Mouse (Mus musculus) liver, adult 2 months (tissue): ENCODE measurements at regions not wholly inside any gene's neighbourhood (a gene's known extent, or its start where the extent isn't known, plus 50 kb on each side); places are given as distances from the start of the nearest gene placed in this dataset.
"Not testable (repeated sequence)": the region's sequence is repeated elsewhere in the genome, so short reads cannot be mapped to it uniquely, and the experiment has no call there.

Experiments used
- DNase-seq: peaks from one replicate; pipeline ENCODE4 v3.0.0-alpha.2; 2011; ENCODE audit warnings: low read depth, low spot score; ENCODE audit errors: extremely low read depth
- H3K27ac ChIP-seq: fragments of 200-500 bp; replicated peaks from 2 replicates; pipeline ENCODE4 v1.5.1; 2012; ENCODE audit warnings: low read depth, mild to moderate bottlenecking, control low read depth, inconsistent platforms, low read length; ENCODE audit not compliant: insufficient read depth
- H3K27me3 ChIP-seq: fragments of 200-500 bp; 2 replicates; pipeline ENCODE4 v1.6.1; 2012; ENCODE audit warnings: mild to moderate bottlenecking, moderate library complexity, low read length, inconsistent platforms; ENCODE audit not compliant: control insufficient read depth, insufficient read depth
- H3K36me3 ChIP-seq: fragments of 200-500 bp; 2 replicates; pipeline ENCODE4 v1.6.1; 2012; ENCODE audit warnings: low read length, inconsistent platforms; ENCODE audit not compliant: control insufficient read depth, insufficient read depth
- H3K4me1 ChIP-seq: fragments of 200-500 bp; 2 replicates; pipeline ENCODE4 v1.6.1; 2011; ENCODE audit warnings: low read length; ENCODE audit not compliant: control insufficient read depth, insufficient read depth
- H3K4me3 ChIP-seq: fragments of 200-500 bp; 2 replicates; pipeline ENCODE4 v1.5.1; 2011; ENCODE audit warnings: low read depth, mild to moderate bottlenecking, control low read depth, low read length, moderate library complexity; ENCODE audit not compliant: insufficient read depth
- H3K79me2 ChIP-seq: fragments of 200-500 bp; 2 replicates; pipeline ENCODE4 v1.6.1; 2012; ENCODE audit warnings: inconsistent platforms, mild to moderate bottlenecking, low read length, moderate library complexity; ENCODE audit not compliant: control insufficient read depth, insufficient read depth
- H3K9ac ChIP-seq: fragments of 200-500 bp; 2 replicates; pipeline ENCODE4 v1.6.1; 2012; ENCODE audit warnings: low read depth, mild to moderate bottlenecking, control low read depth, inconsistent platforms, low read length
- CTCF ChIP-seq: fragments of 200-500 bp; IDR thresholded peaks from 2 replicates; pipeline ENCODE4 v1.5.1; 2011; ENCODE audit warnings: low read depth, low read length, control low read depth
- POLR2A ChIP-seq: fragments of 200-500 bp; IDR thresholded peaks from 2 replicates; pipeline ENCODE4 v1.6.1; 2011; ENCODE audit warnings: low read length, control low read depth; ENCODE audit not compliant: insufficient read depth; ENCODE audit errors: extremely low read depth
- WGBS: fragments of 180-500 bp; shearing (Covaris S2); methylation state at CpG from one replicate; pipeline ENCODE4 v1.1.7; 2018; 5-methylcytosine and 5-hydroxymethylcytosine counted together

DNA sequence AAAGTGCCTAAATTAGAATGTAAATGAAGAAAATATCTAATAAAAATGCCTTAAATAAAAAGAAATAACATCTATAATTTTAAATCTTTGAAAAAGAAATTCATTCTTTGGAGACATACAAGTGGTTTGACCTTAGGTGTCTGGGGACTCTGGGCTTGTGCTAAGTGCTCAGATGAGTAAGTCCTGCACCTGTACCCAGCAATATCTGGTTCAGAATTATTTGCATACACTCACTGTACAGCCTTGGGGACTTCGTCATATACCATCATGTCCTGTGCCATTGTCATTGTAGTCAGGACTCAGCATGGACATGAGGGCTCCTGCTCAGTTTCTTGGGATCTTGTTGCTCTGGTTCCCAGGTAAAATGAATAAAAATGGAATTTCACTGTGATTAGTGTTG lies 255.1 kb upstream of the Tacstd2 start:
- Histone ChIP-seq H3K27ac (no peak overlapping the region), H3K36me3 (no peaks in the 10 kb centered on the region), H3K4me1 (no peaks in the 10 kb centered on the region), H3K79me2 (no peaks in the 10 kb centered on the region), H3K27me3 (no peaks in the 10 kb centered on the region), H3K9ac (no peak overlapping the region), H3K4me3 (no peak overlapping the region)
- TF ChIP-seq CTCF (no peak), POLR2A (no peak)
- 81% methylated on average over 1 of the region's 1 CpGs for WGBS
- no peak for DNase-seq

GRCm38 (mm10) chr6:67787091-67787765 lies 251.6 kb upstream of the Tacstd2 start:
- Histone ChIP-seq H3K4me3 (no peak overlapping the region), H3K36me3 (no peaks in the 10 kb centered on the region), H3K79me2 (no peaks in the 10 kb centered on the region), H3K4me1 (no peaks in the 10 kb centered on the region), H3K9ac (no peak overlapping the region), H3K27ac (no peak overlapping the region), H3K27me3 (no peaks in the 10 kb centered on the region)
- no peak for DNase-seq
- 66% methylated on average over 7 of the region's 7 CpGs for WGBS
- TF ChIP-seq POLR2A: no peak
- TF ChIP-seq CTCF: no peak

GRCm38 (mm10) chr6:67778883-67779282 lies 243.3 kb upstream of the Tacstd2 start:
- no peaks in the 10 kb centered on the region for H3K36me3 ChIP-seq
- no peaks in the 10 kb centered on the region for H3K27me3 ChIP-seq
- H3K79me2 ChIP-seq: no peaks in the 10 kb centered on the region
- TF ChIP-seq POLR2A: no peak
- no peak for TF ChIP-seq CTCF
- no peak overlapping the region for H3K27ac ChIP-seq
- DNase-seq: no peak
- no peak overlapping the region for H3K9ac ChIP-seq
- no peaks in the 10 kb centered on the region for H3K4me1 ChIP-seq
- 72% methylated on average over 4 of the region's 4 CpGs for WGBS
- H3K4me3 ChIP-seq: no peak overlapping the region

DNA sequence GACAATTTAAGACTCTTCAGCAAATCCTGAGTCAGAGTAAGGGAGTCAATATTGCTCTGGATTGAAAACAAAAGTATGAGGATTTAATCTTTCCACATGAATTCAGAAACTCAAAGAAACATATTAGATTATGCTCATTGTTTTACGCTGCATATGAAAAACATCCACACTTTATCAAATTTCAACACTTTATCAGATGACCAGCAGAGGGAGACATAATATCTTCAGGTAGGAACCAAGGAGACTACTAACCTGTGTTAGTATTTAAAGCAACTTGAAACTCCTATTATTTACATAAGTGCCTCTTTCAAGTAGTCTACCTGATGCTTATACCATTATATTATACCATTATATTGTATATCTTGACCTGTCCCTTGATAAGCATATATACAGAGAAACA lies 218.5 kb upstream of the Tacstd2 start:
- H3K4me1 ChIP-seq: not testable (repeated sequence)
- WGBS: 85% methylated on average over 1 of the region's 1 CpGs

DNA sequence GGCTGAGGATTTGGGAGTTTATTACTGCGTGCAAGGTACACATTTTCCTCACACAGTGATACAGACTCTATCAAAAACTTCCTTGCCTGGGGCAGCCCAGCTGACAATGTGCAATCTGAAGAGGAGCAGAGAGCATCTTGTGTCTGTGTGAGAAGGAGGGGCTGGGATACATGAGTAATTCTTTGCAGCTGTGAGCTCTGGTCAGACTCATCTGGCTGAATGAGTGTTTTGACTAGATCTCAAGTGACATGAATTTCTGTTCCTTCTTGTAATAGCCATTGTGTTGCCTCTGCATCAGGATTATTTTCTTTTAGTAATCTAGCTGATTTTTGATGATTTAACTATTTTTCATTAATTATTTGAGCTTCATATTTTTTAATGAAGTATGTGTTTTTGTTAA lies 190.0 kb upstream of the Tacstd2 start:
- no peaks in the 10 kb centered on the region for H3K27me3 ChIP-seq
- TF ChIP-seq CTCF: no peak
- TF ChIP-seq POLR2A: no peak
- H3K27ac ChIP-seq: no peak overlapping the region
- no peaks in the 10 kb centered on the region for H3K36me3 ChIP-seq
- 68% methylated on average over 1 of the region's 1 CpGs for WGBS
- H3K9ac ChIP-seq: no peak overlapping the region
- H3K4me3 ChIP-seq: no peak overlapping the region
- H3K4me1 ChIP-seq: no peaks in the 10 kb centered on the region
- DNase-seq: no peak
- H3K79me2 ChIP-seq: no peaks in the 10 kb centered on the region

More for the DNA sequence above, 218.5 kb upstream of the Tacstd2 start:
- H3K27me3 ChIP-seq, H3K79me2 ChIP-seq, H3K36me3 ChIP-seq, DNase-seq, H3K27ac ChIP-seq, H3K9ac ChIP-seq, H3K4me3 ChIP-seq: not testable (repeated sequence)

- H3K27me3 ChIP-seq, H3K36me3 ChIP-seq, H3K4me3 ChIP-seq, H3K27ac ChIP-seq, H3K9ac ChIP-seq, H3K4me1 ChIP-seq, H3K79me2 ChIP-seq, DNase-seq: not testable (repeated sequence)
- WGBS: 21% methylated on average over 6 of the region's 7 CpGs
These were observed 163.4 kb upstream of the Tacstd2 start for GRCm38 (mm10) chr6:67698952-67699351.

DNA sequence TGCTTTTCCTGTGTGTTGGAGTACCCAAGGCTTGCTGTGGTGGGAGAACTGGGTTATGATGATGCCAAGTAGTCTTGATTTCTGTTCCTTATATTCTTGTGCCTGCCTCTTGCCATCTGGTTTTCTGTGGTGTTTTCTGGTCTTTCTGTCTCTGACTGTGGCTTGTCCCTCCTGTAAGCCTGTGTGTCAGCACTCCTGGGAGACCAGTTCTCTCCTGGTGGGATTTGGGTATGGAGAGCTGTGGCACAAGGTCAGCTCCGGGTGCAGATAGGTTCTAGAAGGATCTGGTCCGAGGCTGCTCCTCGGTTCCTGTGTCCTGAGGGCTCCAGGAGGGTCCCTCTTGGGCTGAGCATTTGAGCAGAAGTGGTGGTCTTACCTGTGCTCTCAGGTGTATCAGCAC lies 155.4 kb upstream of the Tacstd2 start:
- H3K36me3 ChIP-seq, H3K4me1 ChIP-seq, DNase-seq, H3K27ac ChIP-seq, H3K27me3 ChIP-seq, H3K79me2 ChIP-seq, H3K9ac ChIP-seq, H3K4me3 ChIP-seq: not testable (repeated sequence)
- WGBS: 52% methylated on average over 3 of the region's 3 CpGs

GRCm38 (mm10) chr6:67683105-67683504 lies 147.5 kb upstream of the Tacstd2 start:
- 70% methylated on average over 3 of the region's 3 CpGs for WGBS
- not testable (repeated sequence) for H3K79me2 ChIP-seq, H3K36me3 ChIP-seq, H3K9ac ChIP-seq, DNase-seq, H3K4me3 ChIP-seq, H3K27ac ChIP-seq, H3K27me3 ChIP-seq, H3K4me1 ChIP-seq

GRCm38 (mm10) chr6:67681641-67682040 lies 146.0 kb upstream of the Tacstd2 start:
- WGBS: 60% methylated on average over 10 of the region's 10 CpGs

More at GRCm38 (mm10) chr6:67681641-67682040, 146.0 kb upstream of the Tacstd2 start:
- not testable (repeated sequence) for H3K27ac ChIP-seq, H3K36me3 ChIP-seq, H3K4me3 ChIP-seq, H3K79me2 ChIP-seq, DNase-seq, H3K27me3 ChIP-seq, H3K4me1 ChIP-seq, H3K9ac ChIP-seq
